Mouse (Mus musculus): ENCODE data around the gene Snx17. TPM values are rescaled to one million over a fixed set of nuclear protein-coding genes. Genes with fewer than 3 reads are reported as not detected.

The Snx17 gene
- polyA plus RNA-seq (2014; fragmentation: Nextera tagmentation; extraction: Ambion mirVana), result 150 and 158 TPM in 2 replicates

GRCm38 (mm10) chr5:31192939-31193630 is at the start of gene Snx17, which contains the start of gene Eif2b4:
Gene Snx17, plus strand, starts transcription at chr5:31193227.
Gene Eif2b4, minus strand, starts transcription at chr5:31193430.
- peaks cover 18% of the 10 kb centered on the region for H3K36me3 ChIP-seq (replicated peaks; ENCODE audit: control insufficient read depth, insufficient read depth, low read depth, low read length)
- H3K27ac ChIP-seq (replicated peaks; ENCODE audit: low read depth, low read length), result peak within 1 kb of the TSS; percentile 31

GRCm38 (mm10) chr5:31149781-31150180 is 43.2 kb upstream of the Snx17 start:
- no peak for DNase-seq (ENCODE audit: low spot score)
- no peaks in the 10 kb centered on the region for H3K9me3 ChIP-seq (replicated peaks; ENCODE audit: control insufficient read depth, low read length)
- H3K27ac ChIP-seq (replicated peaks; ENCODE audit: low read depth, low read length), result no peak overlapping the region
- ATAC-seq (replicated peaks; ENCODE audit: insufficient number of reproducible peaks, low FRiP score, low TSS enrichment, low read depth), result no peak
- no peaks in the 10 kb centered on the region for H3K4me1 ChIP-seq (ENCODE audit: control insufficient read depth, insufficient read depth, low read length)
- no peak overlapping the region for H3K9ac ChIP-seq (replicated peaks; ENCODE audit: low read length)
- no peak overlapping the region for H3K4me2 ChIP-seq (ENCODE audit: low read depth, low read length)
- 91% methylated on average over 4 of the region's 4 CpGs for WGBS
- no peak overlapping the region for H3K4me3 ChIP-seq (ENCODE audit: low read depth, low read length)
- H3K27me3 ChIP-seq (ENCODE audit: control insufficient read depth, insufficient read depth, low read length), result no peaks in the 10 kb centered on the region
- no peaks in the 10 kb centered on the region for H3K36me3 ChIP-seq (replicated peaks; ENCODE audit: control insufficient read depth, insufficient read depth, low read depth, low read length)

More at GRCm38 (mm10) chr5:31192939-31193630, at the start of gene Snx17, which contains the start of gene Eif2b4:
- Histone ChIP-seq H3K27me3 (ENCODE audit: control insufficient read depth, insufficient read depth, low read length) (no peaks in the 10 kb centered on the region), H3K4me2 (ENCODE audit: low read depth, low read length) (peak within 1 kb of the TSS; percentile 70), H3K4me1 (ENCODE audit: control insufficient read depth, insufficient read depth, low read length) (0 out of 2 replicates have a peak, but pooled peaks cover 2% of the 10 kb centered on the region), H3K4me3 (ENCODE audit: low read depth, low read length) (peak within 1 kb of the TSS; percentile 75), H3K9ac (replicated peaks; ENCODE audit: low read length) (peak within 1 kb of the TSS; percentile 86), H3K9me3 (replicated peaks; ENCODE audit: control insufficient read depth, low read length) (no peaks in the 10 kb centered on the region)
- ATAC-seq (replicated peaks; ENCODE audit: insufficient number of reproducible peaks, low FRiP score, low TSS enrichment, low read depth) (peak; percentile 96), DNase-seq (ENCODE audit: low spot score) (peak; percentile 99)
- WGBS, result under 1% methylated on average over 48 of the region's 48 CpGs

GRCm38 (mm10) chr5:31151746-31152145 is 41.3 kb upstream of the Snx17 start:
- Histone ChIP-seq H3K9ac (replicated peaks; ENCODE audit: low read length) (no peak overlapping the region), H3K4me2 (ENCODE audit: low read depth, low read length) (no peak overlapping the region), H3K27me3 (ENCODE audit: control insufficient read depth, insufficient read depth, low read length) (no peaks in the 10 kb centered on the region), H3K27ac (replicated peaks; ENCODE audit: low read depth, low read length) (no peak overlapping the region), H3K9me3 (replicated peaks; ENCODE audit: control insufficient read depth, low read length) (no peaks in the 10 kb centered on the region), H3K4me3 (ENCODE audit: low read depth, low read length) (no peak overlapping the region), H3K36me3 (replicated peaks; ENCODE audit: control insufficient read depth, insufficient read depth, low read depth, low read length) (no peaks in the 10 kb centered on the region; the same call in 1 of the 2 replicates), H3K4me1 (ENCODE audit: control insufficient read depth, insufficient read depth, low read length) (no peaks in the 10 kb centered on the region)
- 84% methylated on average over 3 of the region's 3 CpGs for WGBS
- no peak for DNase-seq (ENCODE audit: low spot score)
- no peak for ATAC-seq (replicated peaks; ENCODE audit: insufficient number of reproducible peaks, low FRiP score, low TSS enrichment, low read depth)

GRCm38 (mm10) chr5:31153516-31154151 is 39.4 kb upstream of the Snx17 start:
- Histone ChIP-seq H3K36me3 (replicated peaks; ENCODE audit: control insufficient read depth, insufficient read depth, low read depth, low read length) (peaks cover 4% of the 10 kb centered on the region), H3K27me3 (ENCODE audit: control insufficient read depth, insufficient read depth, low read length) (no peaks in the 10 kb centered on the region), H3K4me1 (ENCODE audit: control insufficient read depth, insufficient read depth, low read length) (no peaks in the 10 kb centered on the region), H3K4me3 (ENCODE audit: low read depth, low read length) (peak overlapping the region; percentile 43), H3K27ac (replicated peaks; ENCODE audit: low read depth, low read length) (no peak overlapping the region), H3K4me2 (ENCODE audit: low read depth, low read length) (peak overlapping the region; percentile 69), H3K9me3 (replicated peaks; ENCODE audit: control insufficient read depth, low read length) (no peaks in the 10 kb centered on the region), H3K9ac (replicated peaks; ENCODE audit: low read length) (peak overlapping the region; percentile 58)
- ATAC-seq (replicated peaks; ENCODE audit: insufficient number of reproducible peaks, low FRiP score, low TSS enrichment, low read depth) (no peak), DNase-seq (ENCODE audit: low spot score) (no peak)
- 39% methylated on average over 6 of the region's 6 CpGs for WGBS

DNA sequence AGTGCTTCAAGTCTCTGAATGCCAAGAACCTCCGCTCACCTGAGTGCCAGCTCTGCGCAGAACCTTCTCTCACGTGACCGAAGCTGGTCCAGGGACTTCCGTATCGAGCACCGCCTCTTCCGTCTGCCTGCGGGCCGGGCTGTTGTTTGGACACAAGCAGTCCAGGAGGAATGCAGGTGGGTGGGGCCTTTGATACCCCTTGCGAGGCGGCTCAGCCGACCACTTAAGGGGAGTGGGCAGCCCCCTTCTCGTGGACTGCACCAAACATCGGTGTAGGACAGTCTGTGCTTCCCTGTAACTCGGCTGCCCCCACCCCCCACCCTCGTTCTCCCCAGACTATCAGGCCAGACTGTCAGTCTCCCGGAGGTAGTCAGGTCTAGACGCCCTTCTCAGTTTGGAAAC is 38.9 kb upstream of the Snx17 start, which contains the start of gene Mpv17:
Mpv17 (minus strand) TSS at position 100 of the 402 bp plus-strand sequence.
- H3K27ac ChIP-seq (replicated peaks; ENCODE audit: low read depth, low read length), result no peak within 1 kb of the TSS
- no peaks in the 10 kb centered on the region for H3K27me3 ChIP-seq (ENCODE audit: control insufficient read depth, insufficient read depth, low read length)
- H3K4me1 ChIP-seq (ENCODE audit: control insufficient read depth, insufficient read depth, low read length), result no peaks in the 10 kb centered on the region
- peak; percentile 93 for DNase-seq (ENCODE audit: low spot score)
- peak within 1 kb of the TSS; percentile 59 for H3K9ac ChIP-seq (replicated peaks; ENCODE audit: low read length)
- H3K4me2 ChIP-seq (ENCODE audit: low read depth, low read length), result peak within 1 kb of the TSS; percentile 69
- peak within 1 kb of the TSS; percentile 43 for H3K4me3 ChIP-seq (ENCODE audit: low read depth, low read length)
- peak; percentile 96 for ATAC-seq (replicated peaks; ENCODE audit: insufficient number of reproducible peaks, low FRiP score, low TSS enrichment, low read depth)
- H3K36me3 ChIP-seq (replicated peaks; ENCODE audit: control insufficient read depth, insufficient read depth, low read depth, low read length), result peaks cover 7% of the 10 kb centered on the region
- WGBS, result under 1% methylated on average over 19 of the region's 19 CpGs
- no peaks in the 10 kb centered on the region for H3K9me3 ChIP-seq (replicated peaks; ENCODE audit: control insufficient read depth, low read length)

- ATAC-seq (replicated peaks; ENCODE audit: insufficient number of reproducible peaks, low FRiP score, low TSS enrichment, low read depth), result no peak
- H3K4me1 ChIP-seq (ENCODE audit: control insufficient read depth, insufficient read depth, low read length), result no peaks in the 10 kb centered on the region
- no peaks in the 10 kb centered on the region for H3K27me3 ChIP-seq (ENCODE audit: control insufficient read depth, insufficient read depth, low read length)
- H3K4me2 ChIP-seq (ENCODE audit: low read depth, low read length), result no peak overlapping the region
- no peak overlapping the region for H3K27ac ChIP-seq (replicated peaks; ENCODE audit: low read depth, low read length)
- H3K9me3 ChIP-seq (replicated peaks; ENCODE audit: control insufficient read depth, low read length), result no peaks in the 10 kb centered on the region
- DNase-seq (ENCODE audit: low spot score), result no peak
- no peak overlapping the region for H3K9ac ChIP-seq (replicated peaks; ENCODE audit: low read length)
- no peak overlapping the region for H3K4me3 ChIP-seq (ENCODE audit: low read depth, low read length)
- peaks cover 19% of the 10 kb centered on the region for H3K36me3 ChIP-seq (replicated peaks; ENCODE audit: control insufficient read depth, insufficient read depth, low read depth, low read length)
Measured at GRCm38 (mm10) chr5:31162462-31162861, 30.6 kb upstream of the Snx17 start.

DNA sequence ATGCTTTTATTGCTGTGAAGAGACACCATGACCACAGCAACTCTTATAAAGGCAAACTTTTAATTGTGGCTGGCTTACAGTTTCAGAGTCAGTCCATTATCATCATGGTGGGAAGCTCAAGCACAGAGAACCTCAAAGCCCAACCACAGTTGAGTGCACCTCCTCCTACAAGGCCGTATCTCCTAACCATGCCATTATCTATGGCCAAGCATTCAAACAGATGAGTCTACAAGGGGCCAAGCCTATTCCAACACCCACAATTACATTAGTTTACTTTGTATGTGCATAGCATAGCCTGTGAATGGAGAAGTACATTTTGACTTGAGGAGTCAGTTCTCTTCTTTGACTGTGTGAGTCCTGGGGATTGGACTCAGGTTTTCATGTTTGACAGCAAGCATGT is 28.1 kb upstream of the Snx17 start:
- Histone ChIP-seq H3K27me3 (ENCODE audit: control insufficient read depth, insufficient read depth, low read length) (no peaks in the 10 kb centered on the region), H3K4me2 (ENCODE audit: low read depth, low read length) (no peak overlapping the region), H3K9ac (replicated peaks; ENCODE audit: low read length) (no peak overlapping the region), H3K4me1 (ENCODE audit: control insufficient read depth, insufficient read depth, low read length) (no peaks in the 10 kb centered on the region), H3K27ac (replicated peaks; ENCODE audit: low read depth, low read length) (no peak overlapping the region), H3K36me3 (replicated peaks; ENCODE audit: control insufficient read depth, insufficient read depth, low read depth, low read length) (peaks cover 13% of the 10 kb centered on the region), H3K9me3 (replicated peaks; ENCODE audit: control insufficient read depth, low read length) (no peaks in the 10 kb centered on the region), H3K4me3 (ENCODE audit: low read depth, low read length) (no peak overlapping the region)
- 83% methylated on average over 1 of the region's 1 CpGs for WGBS
- no peak for DNase-seq (ENCODE audit: low spot score)
- no peak for ATAC-seq (replicated peaks; ENCODE audit: insufficient number of reproducible peaks, low FRiP score, low TSS enrichment, low read depth)

DNA sequence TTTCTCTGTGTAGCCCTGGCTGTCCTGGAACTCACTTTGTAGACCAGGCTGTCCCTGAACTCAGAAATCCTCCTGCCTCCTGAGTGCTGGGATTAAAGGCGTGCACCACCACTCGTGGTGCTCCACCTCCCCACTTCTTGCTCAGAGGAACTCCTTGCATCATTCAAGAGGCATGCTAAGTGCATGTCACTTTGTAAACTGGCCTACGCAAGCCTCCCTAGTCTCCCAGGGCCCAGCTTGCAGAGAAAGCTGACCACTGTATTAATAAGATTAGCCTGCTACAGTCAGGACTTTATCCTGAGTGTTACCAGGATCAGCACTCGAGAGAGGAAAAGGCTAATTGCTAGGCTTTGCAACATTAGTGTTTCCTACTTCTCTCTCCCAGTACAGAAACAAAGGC is 24.4 kb upstream of the Snx17 start:
- WGBS, result 92% methylated on average over 4 of the region's 4 CpGs
- H3K4me3 ChIP-seq (ENCODE audit: low read depth, low read length), result no peak overlapping the region
- DNase-seq (ENCODE audit: low spot score), result no peak
- no peak overlapping the region for H3K27ac ChIP-seq (replicated peaks; ENCODE audit: low read depth, low read length)
- no peaks in the 10 kb centered on the region for H3K27me3 ChIP-seq (ENCODE audit: control insufficient read depth, insufficient read depth, low read length)
- H3K36me3 ChIP-seq (replicated peaks; ENCODE audit: control insufficient read depth, insufficient read depth, low read depth, low read length), result peaks cover 8% of the 10 kb centered on the region
- no peaks in the 10 kb centered on the region for H3K4me1 ChIP-seq (ENCODE audit: control insufficient read depth, insufficient read depth, low read length)
- H3K4me2 ChIP-seq (ENCODE audit: low read depth, low read length), result no peak overlapping the region
- H3K9ac ChIP-seq (replicated peaks; ENCODE audit: low read length), result no peak overlapping the region
- no peak for ATAC-seq (replicated peaks; ENCODE audit: insufficient number of reproducible peaks, low FRiP score, low TSS enrichment, low read depth)
- H3K9me3 ChIP-seq (replicated peaks; ENCODE audit: control insufficient read depth, low read length), result no peaks in the 10 kb centered on the region
